Mouse (Mus musculus) myocyte (in vitro differentiated cells): Measurements from ENCODE around the gene Dao. TPM values are rescaled to one million over a fixed set of nuclear protein-coding genes. Genes with fewer than 3 reads are reported as not detected.

Experiments used
- H3K27me3 ChIP-seq: one replicate; pipeline ENCODE4 v1.6.1; 2011; ENCODE audit not compliant: control insufficient read depth, insufficient read depth, insufficient read length
- H3K36me3 ChIP-seq: one replicate; pipeline ENCODE4 v1.6.1; 2011; ENCODE audit not compliant: control insufficient read depth, insufficient read depth
- H3K4me2 ChIP-seq: one replicate; pipeline ENCODE4 v1.6.1; 2011; ENCODE audit warnings: low read depth, control low read depth
- H3K4me3 ChIP-seq: one replicate; pipeline ENCODE4 v1.5.1; 2011; ENCODE audit warnings: mild to moderate bottlenecking, control low read depth, moderate library complexity
- H3K79me2 ChIP-seq: one replicate; pipeline ENCODE4 v1.6.1; 2011; ENCODE audit not compliant: control insufficient read depth, insufficient read depth
- H3ac ChIP-seq: one replicate; pipeline ENCODE4 v1.6.1; 2011; ENCODE audit not compliant: control insufficient read depth, insufficient read length
- CEBPB ChIP-seq: IDR thresholded peaks from 2 replicates; pipeline ENCODE4 v1.6.1; 2011; ENCODE audit warnings: mild to moderate bottlenecking, moderate library complexity; ENCODE audit not compliant: poor library complexity, insufficient read depth, severe bottlenecking
- E2F4 ChIP-seq: IDR thresholded peaks from one replicate; pipeline ENCODE4 v1.6.1; 2011; ENCODE audit warnings: mild to moderate bottlenecking, control low read depth, moderate library complexity; ENCODE audit not compliant: insufficient read depth
- MAX ChIP-seq: IDR thresholded peaks from one replicate; pipeline ENCODE4 v1.6.1; 2011; ENCODE audit warnings: low read depth, mild to moderate bottlenecking, control low read depth
- MYOD1 ChIP-seq, 3 experiments: IDR thresholded peaks; one replicate each; pipeline ENCODE4 v1.6.1; 2011; ENCODE audit warnings: control low read depth in 2 of 3, low read depth in 2 of 3, mild to moderate bottlenecking in 2 of 3, moderate library complexity in 1 of 3; ENCODE audit not compliant: insufficient read length in 2 of 3, control insufficient read depth in 1 of 3
- MYOG ChIP-seq, 3 experiments: IDR thresholded peaks; one replicate each; pipeline ENCODE4 v1.6.1; 2011; ENCODE audit warnings: control low read depth in 2 of 3, low read depth in 2 of 3, mild to moderate bottlenecking in 2 of 3; ENCODE audit not compliant: insufficient read length in 2 of 3, control insufficient read depth in 1 of 3, insufficient read depth in 1 of 3
- POLR2A ChIP-seq: IDR thresholded peaks from one replicate; pipeline ENCODE4 v1.6.1; 2011; ENCODE audit warnings: low read depth, mild to moderate bottlenecking, control low read depth, moderate library complexity; ENCODE audit not compliant: insufficient read length
- POLR2AphosphoS2 ChIP-seq: IDR thresholded peaks from one replicate; pipeline ENCODE4 v1.6.1; 2011; ENCODE audit warnings: low read depth, control low read depth; ENCODE audit not compliant: insufficient read length
- REST ChIP-seq: IDR thresholded peaks from one replicate; pipeline ENCODE4 v1.6.1; 2011; ENCODE audit warnings: mild to moderate bottlenecking, control low read depth, moderate library complexity; ENCODE audit not compliant: insufficient read depth, insufficient read length
- SRF ChIP-seq: IDR thresholded peaks from one replicate; pipeline ENCODE4 v1.6.1; 2011; ENCODE audit warnings: low read depth; ENCODE audit not compliant: control insufficient read depth, insufficient read length
- TCF12 ChIP-seq: IDR thresholded peaks from one replicate; pipeline ENCODE4 v1.6.1; 2011; ENCODE audit warnings: mild to moderate bottlenecking, control low read depth; ENCODE audit not compliant: poor library complexity, insufficient read depth, severe bottlenecking
- TCF3 ChIP-seq: IDR thresholded peaks from one replicate; pipeline ENCODE4 v1.6.1; 2011; ENCODE audit warnings: low read depth, control low read depth; ENCODE audit not compliant: insufficient read length
- USF1 ChIP-seq: IDR thresholded peaks from one replicate; pipeline ENCODE4 v1.6.1; 2011; ENCODE audit warnings: low read depth, mild to moderate bottlenecking, control low read depth, moderate library complexity
- polyA plus RNA-seq: library from polyadenylated mRNA; unstranded; fragments of >200 nt; fragmentation: generic; extraction: Trizol; gene quantifications from one replicate; pipeline ENCODE4 v1.2.1, GENCODE M21; 2012; ENCODE audit warnings: missing spikeins

Dao gene
- polyA plus RNA-seq, 1 experiment, result not detected

DNA sequence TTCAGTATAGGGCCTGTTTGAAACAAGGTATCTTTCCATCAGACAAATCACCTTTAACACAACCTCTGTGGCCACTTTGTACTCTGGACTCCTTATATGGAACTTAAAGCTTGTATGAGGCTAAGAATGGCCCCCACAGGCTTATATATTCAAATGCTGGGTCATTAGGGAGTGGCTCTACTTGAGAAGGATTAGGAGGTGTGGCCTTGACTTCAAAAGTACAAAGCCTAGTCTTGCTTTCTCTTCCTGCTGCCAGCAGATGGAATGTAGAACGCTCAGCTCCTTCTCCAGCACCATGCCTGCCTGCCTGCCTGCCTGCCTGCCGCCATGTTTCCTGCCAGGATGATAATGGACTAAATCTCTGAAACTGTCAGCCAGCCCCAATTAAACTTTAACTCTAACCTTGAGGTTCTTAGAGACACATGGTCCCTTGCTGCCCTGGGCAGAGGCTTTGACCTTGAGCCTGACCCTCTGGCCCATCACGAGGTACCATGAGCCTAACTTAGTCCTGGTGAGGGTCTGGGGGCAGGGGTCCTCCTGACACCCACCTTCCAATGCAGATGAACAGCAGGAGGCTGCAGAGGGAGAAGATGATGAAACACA, 28.8 kb downstream of the Dao start:
- H3K4me3 ChIP-seq, result no peak overlapping the region
- no peaks in the 10 kb centered on the region for H3K36me3 ChIP-seq
- H3K79me2 ChIP-seq, result no peaks in the 10 kb centered on the region
- no peak overlapping the region for H3ac ChIP-seq
- no peak for TF ChIP-seq MAX
- TF ChIP-seq MYOG (IDR thresholded peaks at IDR 0.05; ENCODE audit: control insufficient read depth in 1 of 3, insufficient read depth in 1 of 3, insufficient read length in 2 of 3, low read depth in 2 of 3), result no peak
- TF ChIP-seq SRF, result no peak
- no peak for TF ChIP-seq E2F4
- peaks cover 36% of the 10 kb centered on the region for H3K27me3 ChIP-seq
- H3K4me2 ChIP-seq, result no peak overlapping the region

DNA sequence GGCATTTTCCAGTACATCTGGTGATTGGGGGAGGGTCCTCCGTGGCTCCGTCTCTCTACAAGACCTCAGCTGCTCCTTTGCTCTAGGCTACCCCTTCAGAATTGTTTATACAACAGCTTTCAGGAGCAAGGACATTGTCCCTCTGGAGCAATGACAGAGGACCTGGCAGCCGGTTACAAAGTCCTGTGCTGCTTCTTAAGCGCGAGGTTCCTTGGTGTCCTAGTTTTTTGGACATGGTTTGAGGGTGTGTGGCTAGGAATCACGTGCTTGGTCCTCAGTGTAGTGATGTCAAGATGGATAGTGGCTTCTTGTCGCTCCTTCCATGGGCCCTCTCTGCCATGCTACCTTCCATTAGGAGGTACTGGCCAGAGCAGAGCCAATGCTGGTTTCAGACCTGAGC, 30.9 kb downstream of the Dao start:
- no peaks in the 10 kb centered on the region for H3K36me3 ChIP-seq
- H3K4me3 ChIP-seq, result no peak overlapping the region
- H3K4me2 ChIP-seq, result no peak overlapping the region
- peaks cover 45% of the 10 kb centered on the region for H3K27me3 ChIP-seq
- H3K79me2 ChIP-seq, result no peaks in the 10 kb centered on the region
- TF ChIP-seq MYOD1 (IDR thresholded peaks at IDR 0.05; ENCODE audit: control insufficient read depth in 1 of 3, insufficient read length in 2 of 3, low read depth in 2 of 3), result no peak
- TF ChIP-seq POLR2A, result no peak
- TF ChIP-seq TCF12, result no peak
- TF ChIP-seq CEBPB, result no peak
- no peak for TF ChIP-seq E2F4
- no peak for TF ChIP-seq MAX
- no peak for TF ChIP-seq SRF
- no peak overlapping the region for H3ac ChIP-seq

GRCm38 (mm10) chr5:114035111-114035510, 31.6 kb downstream of the Dao start:
- Histone ChIP-seq H3K27me3 (peaks cover 45% of the 10 kb centered on the region), H3K36me3 (no peaks in the 10 kb centered on the region), H3ac (no peak overlapping the region), H3K4me3 (no peak overlapping the region), H3K4me2 (no peak overlapping the region), H3K79me2 (no peaks in the 10 kb centered on the region)
- TF ChIP-seq REST, result no peak
- no peak for TF ChIP-seq E2F4
- TF ChIP-seq MYOG (IDR thresholded peaks at IDR 0.05; ENCODE audit: control insufficient read depth in 1 of 3, insufficient read depth in 1 of 3, insufficient read length in 2 of 3, low read depth in 2 of 3), result no peak
- no peak for TF ChIP-seq POLR2AphosphoS2
- TF ChIP-seq TCF3, result no peak
- no peak for TF ChIP-seq POLR2A
- no peak for TF ChIP-seq CEBPB
- no peak for TF ChIP-seq MAX

- Histone ChIP-seq H3K4me2 (no peak overlapping the region), H3K36me3 (no peaks in the 10 kb centered on the region), H3K27me3 (peaks cover 30% of the 10 kb centered on the region), H3K79me2 (no peaks in the 10 kb centered on the region), H3K4me3 (no peak overlapping the region), H3ac (no peak overlapping the region)
- no peak for TF ChIP-seq TCF12
- TF ChIP-seq E2F4, result no peak
- TF ChIP-seq USF1, result no peak
Observed at GRCm38 (mm10) chr5:114040508-114040907, 37.0 kb downstream of the Dao start.

- H3ac ChIP-seq, result no peak overlapping the region
- H3K36me3 ChIP-seq, result no peaks in the 10 kb centered on the region
- no peaks in the 10 kb centered on the region for H3K79me2 ChIP-seq
- no peak overlapping the region for H3K4me3 ChIP-seq
- peaks cover 26% of the 10 kb centered on the region for H3K27me3 ChIP-seq
- TF ChIP-seq SRF, result no peak
- no peak for TF ChIP-seq MYOD1 (IDR thresholded peaks at IDR 0.05; ENCODE audit: control insufficient read depth in 1 of 3, insufficient read length in 2 of 3, low read depth in 2 of 3)
- no peak for TF ChIP-seq TCF3
- no peak for TF ChIP-seq TCF12
- TF ChIP-seq POLR2AphosphoS2, result no peak
- TF ChIP-seq USF1, result no peak
- no peak for TF ChIP-seq MYOG (IDR thresholded peaks at IDR 0.05; ENCODE audit: control insufficient read depth in 1 of 3, insufficient read depth in 1 of 3, insufficient read length in 2 of 3, low read depth in 2 of 3)
- TF ChIP-seq POLR2A, result no peak
- no peak for TF ChIP-seq REST
- no peak for TF ChIP-seq E2F4
- TF ChIP-seq CEBPB, result no peak
- no peak for TF ChIP-seq MAX
- H3K4me2 ChIP-seq, result no peak overlapping the region
Observed at GRCm38 (mm10) chr5:114040911-114041310, 37.4 kb downstream of the Dao start.
